Mouse (Mus musculus): ENCODE measurements at regions not wholly inside any gene's neighbourhood (a gene's known extent, or its start where the extent isn't known, plus 50 kb on each side); places are given as distances from the start of the nearest gene placed in this dataset.

- no peak for DNase-seq (ENCODE audit: low read depth)
Measured at GRCm38 (mm10) chr13:33721851-33722250, 60.6 kb downstream of the Serpinb6d start.

- peak; percentile 7 for DNase-seq (ENCODE audit: low read depth)
Measured at GRCm38 (mm10) chr13:33762293-33763125, 80.7 kb downstream of the Serpinb6e start.

GRCm38 (mm10) chr13:33763295-33763916 lies 79.8 kb downstream of the Serpinb6e start:
- no peak for DNase-seq (ENCODE audit: low read depth)
